8 mouse cellular contexts compared by ENCODE assay signal in the genomic region with DNA sequence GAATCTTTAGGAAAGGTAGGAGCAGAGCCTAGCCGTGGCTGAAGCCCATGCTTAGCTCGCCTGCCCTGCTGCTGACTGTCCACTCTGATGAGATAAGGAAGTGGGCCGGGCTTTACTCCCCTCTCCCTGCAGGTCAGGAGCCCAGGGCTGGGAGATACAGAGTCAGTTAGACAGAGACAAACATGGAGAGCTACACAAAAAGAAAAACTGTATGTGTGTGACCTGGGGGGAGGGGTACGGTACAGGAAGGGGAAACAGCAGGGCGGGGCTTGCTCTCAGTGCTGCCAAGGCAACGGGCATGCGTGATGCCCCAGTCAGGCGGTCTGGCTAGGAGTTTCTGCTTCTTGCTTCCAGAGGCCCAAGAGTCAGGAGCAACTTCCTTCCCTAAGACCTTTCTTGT. TPM values are rescaled to one million over a fixed set of nuclear protein-coding genes. Genes with fewer than 3 reads are reported as not detected.
A peak's percentile ranks its signal among the peaks of the same experiment; 100 is the strongest.
DNase-seq lines count a peak whose midpoint lies in the region; ATAC-seq lines count a peak whose summit lies in the region.
"Had no signal": no experiment of that assay in that cellular context is flagged by ENCODE, and none has a peak within 500 bp of the region (broad histone marks: within the 10 kb centered on the region; RNA-seq: fewer than 3 reads in every experiment).

No protein-coding gene starts in this region.

- H3K4me3 ChIP-seq in heart, embryonic 16.5 days (ENCODE audit: low read length) = peak overlapping the region; percentile 30
- H3K4me3 ChIP-seq in limb, embryonic 15.5 days = no peak overlapping the region
- no peak overlapping the region for H3K4me3 ChIP-seq in stomach, embryonic 16.5 days (replicated peaks; ENCODE audit: low read length)
- H3K4me3 ChIP-seq: neural tube, embryonic 13.5 days had no signal

- H3K9ac ChIP-seq in heart, embryonic 16.5 days (ENCODE audit: low read length) = peak overlapping the region; percentile 57
- H3K9ac ChIP-seq in limb, embryonic 15.5 days = no peak overlapping the region
- H3K9ac ChIP-seq in stomach, embryonic 16.5 days (ENCODE audit: low read length) = no peak overlapping the region
- H3K9ac ChIP-seq: neural tube, embryonic 13.5 days had no signal

- no peaks in the 10 kb centered on the region for H3K9me3 ChIP-seq in heart, embryonic 16.5 days (replicated peaks; ENCODE audit: control insufficient read depth, low read length)
- H3K9me3 ChIP-seq in limb, embryonic 15.5 days = no peaks in the 10 kb centered on the region
- H3K9me3 ChIP-seq in stomach, embryonic 16.5 days (replicated peaks; ENCODE audit: control insufficient read depth, low read length) = 0 out of 2 replicates have a peak, but pooled peaks cover 2% of the 10 kb centered on the region
- H3K9me3 ChIP-seq: neural tube, embryonic 13.5 days had no signal

- peaks cover 22% of the 10 kb centered on the region for H3K36me3 ChIP-seq in heart, embryonic 16.5 days (ENCODE audit: control insufficient read depth, insufficient read depth)
- H3K36me3 ChIP-seq in limb, embryonic 15.5 days = peaks cover 76% of the 10 kb centered on the region
- peaks cover 26% of the 10 kb centered on the region for H3K36me3 ChIP-seq in stomach, embryonic 16.5 days (ENCODE audit: control insufficient read depth, insufficient read depth, low read length)

- H3K4me1 ChIP-seq in heart, embryonic 16.5 days (ENCODE audit: control insufficient read depth, insufficient read depth, low read length) = peaks cover 40% of the 10 kb centered on the region
- H3K4me1 ChIP-seq in limb, embryonic 15.5 days = 0 out of 2 replicates have a peak, but pooled peaks cover 6% of the 10 kb centered on the region
- peaks cover 13% of the 10 kb centered on the region for H3K4me1 ChIP-seq in stomach, embryonic 16.5 days (ENCODE audit: control insufficient read depth, insufficient read depth, low read length)

- 24% methylated on average over 8 of the region's 8 CpGs for WGBS in heart, embryonic 16.5 days
- WGBS in limb, embryonic 15.5 days = 64% methylated on average over 8 of the region's 8 CpGs
- 40% methylated on average over 8 of the region's 8 CpGs for WGBS in stomach, embryonic 16.5 days

- ATAC-seq in CD4-positive, CD25-positive, alpha-beta regulatory T cell, adult 4 months = peak; percentile 70
- peak; percentile 49 for ATAC-seq in heart, embryonic 16.5 days (replicated peaks; ENCODE audit: extremely low read depth, insufficient read depth, low FRiP score)
- ATAC-seq in limb, embryonic 15.5 days (ENCODE audit: insufficient number of reproducible peaks, low FRiP score, low TSS enrichment, low read depth) = no peak
- no peak for ATAC-seq in stomach, embryonic 16.5 days (ENCODE audit: insufficient read depth, low FRiP score)

- peak; percentile 62 for DNase-seq in 416B (ENCODE audit: low read depth)
- DNase-seq in layer of hippocampus, postnatal 25 days (ENCODE audit: extremely low spot score in 1 of 2, low spot score in 1 of 2) = no peak
- no peak for DNase-seq in layer of hippocampus, postnatal 36 days

- H3K27me3 ChIP-seq in heart, embryonic 16.5 days (ENCODE audit: control insufficient read depth, insufficient read depth, low read length) = no peaks in the 10 kb centered on the region
- H3K27me3 ChIP-seq in limb, embryonic 15.5 days = no peaks in the 10 kb centered on the region
- no peaks in the 10 kb centered on the region for H3K27me3 ChIP-seq in stomach, embryonic 16.5 days (ENCODE audit: control insufficient read depth, insufficient read depth, low read length)
- H3K27me3 ChIP-seq: neural tube, embryonic 13.5 days had no signal

- peak overlapping the region; percentile 93 for H3K27ac ChIP-seq in heart, embryonic 16.5 days (ENCODE audit: low read length)
- peak overlapping the region; percentile 27; the same call in 1 of the 2 replicates for H3K27ac ChIP-seq in limb, embryonic 15.5 days
- H3K27ac ChIP-seq in stomach, embryonic 16.5 days (ENCODE audit: low read length) = peak overlapping the region; percentile 43
- H3K27ac ChIP-seq: neural tube, embryonic 13.5 days had no signal

- H3K4me2 ChIP-seq in heart, embryonic 16.5 days (ENCODE audit: low read depth, low read length) = peak overlapping the region; percentile 56
- no peak overlapping the region for H3K4me2 ChIP-seq in limb, embryonic 15.5 days
- H3K4me2 ChIP-seq in stomach, embryonic 16.5 days (ENCODE audit: low read depth, low read length) = no peak overlapping the region
- H3K4me2 ChIP-seq: neural tube, embryonic 13.5 days had no signal

RNA-seq across cellular contexts. Expression of gene Ecm1, which starts 1.0 kb away (rescaled TPM):
- polyA plus RNA-seq in CD4-positive, CD25-positive, alpha-beta regulatory T cell, adult 4 months (2017; shearing (Covaris generic)) = 100 to 1,000 TPM; 203 to 284 TPM
- 44.1 and 49.2 TPM in 2 replicates for polyA plus RNA-seq in heart, embryonic 16.5 days (2015; fragmentation: Nextera tagmentation; extraction: Ambion mirVana)
- 23.7 and 35.8 TPM in 2 replicates for polyA plus RNA-seq in limb, embryonic 15.5 days (2015; fragmentation: Nextera tagmentation; extraction: Ambion mirVana)
- 110 and 228 TPM in 2 replicates for polyA plus RNA-seq in stomach, embryonic 16.5 days (2015; fragmentation: Nextera tagmentation; extraction: Ambion mirVana)
- 1 to 10 TPM; 7.8 to 10.0 TPM for total RNA-seq in layer of hippocampus, postnatal 25 days (2021)
- total RNA-seq in layer of hippocampus, postnatal 36 days (2021) = 10 to 100 TPM in 1 of 2 experiments, 1 to 10 TPM in 1; 8.4 to 10.5 TPM

RNA-seq across cellular contexts. Expression of gene Tars2, which starts 19.6 kb away (rescaled TPM):
- 100 to 1,000 TPM in 1 of 2 experiments, 10 to 100 TPM in 1; 88.1 to 108 TPM for polyA plus RNA-seq in CD4-positive, CD25-positive, alpha-beta regulatory T cell, adult 4 months (2017; shearing (Covaris generic))
- polyA plus RNA-seq in heart, embryonic 16.5 days (2015; fragmentation: Nextera tagmentation; extraction: Ambion mirVana) = 41.3 and 43.3 TPM in 2 replicates
- polyA plus RNA-seq in limb, embryonic 15.5 days (2015; fragmentation: Nextera tagmentation; extraction: Ambion mirVana) = 39.8 and 40.4 TPM in 2 replicates
- 48.1 and 52.1 TPM in 2 replicates for polyA plus RNA-seq in stomach, embryonic 16.5 days (2015; fragmentation: Nextera tagmentation; extraction: Ambion mirVana)
- 10 to 100 TPM; 37.8 to 44.3 TPM for total RNA-seq in layer of hippocampus, postnatal 25 days (2021)
- total RNA-seq in layer of hippocampus, postnatal 36 days (2021) = 10 to 100 TPM; 39.4 to 51.2 TPM

RNA-seq across cellular contexts. Expression of gene Adamtsl4, which starts 52.7 kb away (rescaled TPM):
- 1 to 10 TPM; 2.3 to 5.2 TPM for polyA plus RNA-seq in CD4-positive, CD25-positive, alpha-beta regulatory T cell, adult 4 months (2017; shearing (Covaris generic))
- polyA plus RNA-seq in heart, embryonic 16.5 days (2015; fragmentation: Nextera tagmentation; extraction: Ambion mirVana) = 8.5 and 13.7 TPM in 2 replicates
- polyA plus RNA-seq in limb, embryonic 15.5 days (2015; fragmentation: Nextera tagmentation; extraction: Ambion mirVana) = 5.4 and 11.2 TPM in 2 replicates
- 13.3 and 20.5 TPM in 2 replicates for polyA plus RNA-seq in stomach, embryonic 16.5 days (2015; fragmentation: Nextera tagmentation; extraction: Ambion mirVana)
- 1 to 10 TPM; 3.7 to 4.0 TPM for total RNA-seq in layer of hippocampus, postnatal 25 days (2021)
- 1 to 10 TPM; 5.0 to 5.1 TPM for total RNA-seq in layer of hippocampus, postnatal 36 days (2021)

Comparison
In these comparisons a context has a peak if more than half of its experiments do, and no peak if none do; other contexts are left out.
1. ATAC-seq: peak in CD4-positive, CD25-positive, alpha-beta regulatory T cell, adult 4 months (single experiment) and heart, embryonic 16.5 days (single experiment); none in limb, embryonic 15.5 days (single experiment) and stomach, embryonic 16.5 days (single experiment).
2. H3K27ac ChIP-seq: peak in every context shown above with its lines; median percentile 93 in heart, embryonic 16.5 days; 43 in stomach, embryonic 16.5 days; 27 in limb, embryonic 15.5 days.